Mouse (Mus musculus) midbrain, postnatal 0 days (tissue): ENCODE measurements around the gene Olfr283. TPM values are rescaled to one million over a fixed set of nuclear protein-coding genes. Genes with fewer than 3 reads are reported as not detected.
A peak's percentile ranks its signal among the peaks of the same experiment; 100 is the strongest.

ENCODE experiments used
- ATAC-seq: fragments of 200-750 bp; cut with Nextera tagmentation; 2 replicates; pipeline ENCODE4 v1.8.0; 2017; ENCODE audit warnings: moderate number of reproducible peaks, mild to moderate bottlenecking, moderate TSS enrichment, moderate library complexity; ENCODE audit not compliant: low FRiP score
- DNase-seq: peaks from one replicate; pipeline ENCODE4 v3.0.0-alpha.2; 2015; ENCODE audit warnings: low spot score
- H3K27ac ChIP-seq: fragments of 300-500 bp; sonication (generic); 2 replicates; pipeline ENCODE4 v1.5.1; 2014; ENCODE audit warnings: low read depth, mild to moderate bottlenecking, low read length, mixed read lengths
- H3K27me3 ChIP-seq: fragments of 300-500 bp; sonication (generic); 2 replicates; pipeline ENCODE4 v1.6.1; 2014; ENCODE audit warnings: low read length, control low read depth, mixed read lengths; ENCODE audit not compliant: insufficient read depth
- H3K36me3 ChIP-seq: fragments of 300-500 bp; sonication (generic); 2 replicates; pipeline ENCODE4 v1.6.1; 2014; ENCODE audit warnings: low read length, control low read depth, mixed read lengths; ENCODE audit not compliant: insufficient read depth
- H3K4me1 ChIP-seq: fragments of 300-500 bp; sonication (generic); 2 replicates; pipeline ENCODE4 v1.6.1; 2014; ENCODE audit warnings: mild to moderate bottlenecking, control low read depth, antibody characterized with exemption, low read length, mixed read lengths; ENCODE audit not compliant: insufficient read depth
- H3K4me2 ChIP-seq: fragments of 300-500 bp; sonication (generic); 2 replicates; pipeline ENCODE4 v1.6.1; 2014; ENCODE audit warnings: low read depth, mild to moderate bottlenecking, low read length, mixed read lengths; ENCODE audit not compliant: poor library complexity, severe bottlenecking
- H3K4me3 ChIP-seq: fragments of 300-500 bp; sonication (generic); 2 replicates; pipeline ENCODE4 v1.5.1; 2014; ENCODE audit warnings: low read depth, mild to moderate bottlenecking, low read length, moderate library complexity
- H3K9ac ChIP-seq: fragments of 300-500 bp; sonication (generic); replicated peaks from 2 replicates; pipeline ENCODE4 v1.6.1; 2014; ENCODE audit warnings: mild to moderate bottlenecking, low read length, moderate library complexity, mixed read lengths; ENCODE audit not compliant: poor library complexity, severe bottlenecking
- H3K9me3 ChIP-seq: fragments of 300-500 bp; sonication (generic); 2 replicates; pipeline ENCODE4 v1.6.1; 2016; ENCODE audit warnings: low read length, control low read depth
- CTCF ChIP-seq: IDR thresholded peaks from 2 replicates; pipeline ENCODE4 v1.5.1; 2016; ENCODE audit warnings: antibody characterized with exemption, mild to moderate bottlenecking
- WGBS: fragments of 180-500 bp; shearing (Covaris S2); extraction: QIAGEN DNeasy Blood & Tissue Kit; methylation state at CpG from one replicate; pipeline ENCODE4 v1.1.7; 2014; 5-methylcytosine and 5-hydroxymethylcytosine counted together
- polyA plus RNA-seq: library from polyadenylated mRNA; unstranded; fragments of >200 nt; fragmentation: Nextera tagmentation; extraction: Ambion mirVana; gene quantifications from 2 replicates; pipeline ENCODE4 v1.2.1, GENCODE M21; 2015
- total RNA-seq: library from RNA; depleted of rRNA; stranded (reverse); fragments of >200 nt; gene quantifications from 2 replicates; pipeline ENCODE4 v1.2.3, GENCODE M21; 2014

The Olfr283 gene
- total and polyA plus RNA-seq, 2 experiments from 2014 or later = not detected

GRCm38 (mm10) chr15:98402356-98402755 is 21.6 kb upstream of the Olfr283 start:
- H3K4me3 ChIP-seq = no peak overlapping the region
- H3K36me3 ChIP-seq = no peaks in the 10 kb centered on the region
- H3K9ac ChIP-seq = no peak overlapping the region
- H3K27ac ChIP-seq = no peak overlapping the region
- 84% methylated on average over 10 of the region's 10 CpGs for WGBS
- no peaks in the 10 kb centered on the region for H3K4me1 ChIP-seq
- H3K4me2 ChIP-seq = no peak overlapping the region
- H3K27me3 ChIP-seq = no peaks in the 10 kb centered on the region
- ATAC-seq = no peak
- TF ChIP-seq CTCF = no peak
- no peak for DNase-seq
- H3K9me3 ChIP-seq = no peaks in the 10 kb centered on the region

DNA sequence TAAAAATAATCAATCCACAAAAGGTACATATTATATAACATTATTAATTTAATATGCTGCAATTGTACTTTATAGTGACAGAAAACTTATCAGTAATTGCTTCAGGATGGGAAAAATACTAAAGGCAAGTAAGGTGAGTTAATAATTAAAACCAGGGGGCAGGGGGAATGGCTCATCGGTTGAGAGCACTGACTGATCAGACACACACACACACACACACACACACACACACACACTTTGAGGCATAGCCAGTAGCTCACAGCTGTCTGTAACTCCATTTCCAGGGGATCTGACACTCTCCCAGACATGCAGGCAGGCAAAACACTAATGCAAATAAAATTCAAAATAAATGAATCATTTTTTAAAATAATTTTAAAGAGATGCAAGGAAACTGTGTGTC is 16.4 kb upstream of the Olfr283 start:
- no peak for TF ChIP-seq CTCF
- Histone ChIP-seq H3K9me3 (no peaks in the 10 kb centered on the region), H3K36me3 (no peaks in the 10 kb centered on the region), H3K4me1 (no peaks in the 10 kb centered on the region), H3K27ac (no peak overlapping the region), H3K9ac (no peak overlapping the region), H3K27me3 (no peaks in the 10 kb centered on the region), H3K4me3 (no peak overlapping the region), H3K4me2 (no peak overlapping the region)
- WGBS = 67% methylated on average over 1 of the region's 1 CpGs
- ATAC-seq = no peak
- DNase-seq = no peak

GRCm38 (mm10) chr15:98391903-98392187 is 11.1 kb upstream of the Olfr283 start:
- Histone ChIP-seq H3K9ac (no peak overlapping the region), H3K4me2 (no peak overlapping the region), H3K27ac (no peak overlapping the region), H3K27me3 (no peaks in the 10 kb centered on the region), H3K4me3 (no peak overlapping the region), H3K9me3 (no peaks in the 10 kb centered on the region), H3K36me3 (no peaks in the 10 kb centered on the region), H3K4me1 (no peaks in the 10 kb centered on the region)
- DNase-seq = peak; percentile 17
- TF ChIP-seq CTCF = no peak
- 42% methylated on average over 2 of the region's 2 CpGs for WGBS
- ATAC-seq = no peak

- Histone ChIP-seq H3K9ac (no peak overlapping the region), H3K4me3 (no peak overlapping the region), H3K27me3 (no peaks in the 10 kb centered on the region), H3K9me3 (no peaks in the 10 kb centered on the region), H3K4me1 (no peaks in the 10 kb centered on the region), H3K27ac (no peak overlapping the region), H3K4me2 (no peak overlapping the region), H3K36me3 (no peaks in the 10 kb centered on the region)
- ATAC-seq (no peak), DNase-seq (no peak)
- WGBS = 73% methylated on average over 10 of the region's 10 CpGs
- TF ChIP-seq CTCF = no peak
Observed at GRCm38 (mm10) chr15:98391081-98391902, 10.5 kb upstream of the Olfr283 start.

GRCm38 (mm10) chr15:98389796-98390195 is 9.1 kb upstream of the Olfr283 start:
- WGBS = 23% methylated on average over 7 of the region's 7 CpGs
- Histone ChIP-seq H3K9ac (no peak overlapping the region), H3K4me3 (no peak overlapping the region), H3K36me3 (no peaks in the 10 kb centered on the region), H3K27ac (no peak overlapping the region), H3K9me3 (no peaks in the 10 kb centered on the region), H3K27me3 (no peaks in the 10 kb centered on the region), H3K4me2 (no peak overlapping the region), H3K4me1 (no peaks in the 10 kb centered on the region)
- ATAC-seq (no peak; the same call in 1 of the 2 replicates), DNase-seq (peak; percentile 85)
- peak; percentile 98 for TF ChIP-seq CTCF

GRCm38 (mm10) chr15:98387621-98388020 is 6.9 kb upstream of the Olfr283 start:
- Histone ChIP-seq H3K4me1 (no peaks in the 10 kb centered on the region), H3K9ac (no peak overlapping the region), H3K4me3 (no peak overlapping the region), H3K9me3 (no peaks in the 10 kb centered on the region), H3K4me2 (no peak overlapping the region), H3K36me3 (no peaks in the 10 kb centered on the region), H3K27ac (no peak overlapping the region), H3K27me3 (no peaks in the 10 kb centered on the region)
- no peak for ATAC-seq
- WGBS = 83% methylated on average over 2 of the region's 2 CpGs
- no peak for TF ChIP-seq CTCF
- no peak for DNase-seq
